Mouse (Mus musculus) MEL (cell line): ENCODE measurements around the gene Zfp617. TPM values are rescaled to one million over a fixed set of nuclear protein-coding genes. Genes with fewer than 3 reads are reported as not detected.

ENCODE experiments used
- DNase-seq: peaks from one replicate; pipeline ENCODE4 v3.0.0; 2011; ENCODE audit warnings: low read depth, low spot score
- H3K27ac ChIP-seq: 2 replicates; pipeline ENCODE4 v1.5.1; 2012; ENCODE audit warnings: low read depth, mild to moderate bottlenecking, control low read depth, low read length, moderate library complexity; ENCODE audit not compliant: control insufficient read depth
- H3K27me3 ChIP-seq, 2 experiments: fragments of 150-350 bp in 1 of 2; sonication (generic) in 1 of 2; 2 replicates each; pipeline ENCODE4 v1.6.1; 2012; ENCODE audit warnings: low read length in 2 of 2, mild to moderate bottlenecking in 2 of 2, improper control_type of control experiment in 1 of 2, moderate library complexity in 1 of 2; ENCODE audit not compliant: insufficient read depth in 2 of 2, control insufficient read depth in 1 of 2
- H3K36me3 ChIP-seq, 2 experiments: 2 replicates each; pipeline ENCODE4 v1.6.1; 2012 to 2014; ENCODE audit warnings: low read length in 2 of 2, improper control_type of control experiment in 1 of 2, inconsistent platforms in 1 of 2, mild to moderate bottlenecking in 1 of 2; ENCODE audit not compliant: insufficient read depth in 2 of 2, control insufficient read depth in 1 of 2
- H3K4me1 ChIP-seq, 2 experiments: fragments of 150-350 bp in 1 of 2; sonication (generic) in 1 of 2; 2 replicates each; pipeline ENCODE4 v1.6.1; 2012; ENCODE audit warnings: low read length in 2 of 2, improper control_type of control experiment in 1 of 2, mild to moderate bottlenecking in 1 of 2; ENCODE audit not compliant: insufficient read depth in 2 of 2, control insufficient read depth in 1 of 2
- H3K4me3 ChIP-seq, 2 experiments: fragments of 150-350 bp in 1 of 2; sonication (generic) in 1 of 2; 2 replicates each; pipeline ENCODE4 v1.5.1; 2012; ENCODE audit warnings: low read depth in 2 of 2, low read length in 2 of 2, mild to moderate bottlenecking in 2 of 2, moderate library complexity in 2 of 2, control low read depth in 1 of 2, improper control_type of control experiment in 1 of 2; ENCODE audit not compliant: control insufficient read depth in 1 of 2, insufficient read depth in 1 of 2
- H3K79me2 ChIP-seq: 2 replicates; pipeline ENCODE4 v1.6.1; 2012; ENCODE audit warnings: mild to moderate bottlenecking, low read length, moderate library complexity; ENCODE audit not compliant: control insufficient read depth, poor library complexity, insufficient read depth
- H3K9ac ChIP-seq: 2 replicates; pipeline ENCODE4 v1.6.1; 2012; ENCODE audit warnings: low read depth, mild to moderate bottlenecking, control low read depth, low read length, moderate library complexity; ENCODE audit not compliant: control insufficient read depth, poor library complexity, severe bottlenecking
- H3K9me3 ChIP-seq: fragments of 150-350 bp; sonication (generic); replicated peaks from 2 replicates; pipeline ENCODE4 v1.6.1; 2012; ENCODE audit warnings: mild to moderate bottlenecking, low read length, improper control_type of control experiment, moderate library complexity; ENCODE audit not compliant: insufficient read depth
- BHLHE40 ChIP-seq: IDR thresholded peaks from 2 replicates; pipeline ENCODE4 v1.6.1; 2012; ENCODE audit warnings: low read depth, mild to moderate bottlenecking, inconsistent platforms, low read length, improper control_type of control experiment, borderline replicate concordance
- CHD1 ChIP-seq: IDR thresholded peaks from 2 replicates; pipeline ENCODE4 v1.6.1; 2012; ENCODE audit warnings: low read depth, mild to moderate bottlenecking, inconsistent platforms, low read length, improper control_type of control experiment
- CTCF ChIP-seq, 3 experiments: IDR thresholded peaks in 2 of 3; conservative IDR thresholded peaks in 1 of 3; 2 replicates each; pipeline ENCODE4 v1.5.1; 2011 to 2012; ENCODE audit warnings: low read length in 3 of 3, low read depth in 2 of 3, mild to moderate bottlenecking in 2 of 3, improper control_type of control experiment in 1 of 3, inconsistent platforms in 1 of 3, mixed read lengths in 1 of 3, moderate library complexity in 1 of 3; ENCODE audit not compliant: control insufficient read depth in 1 of 3, insufficient read depth in 1 of 3, poor library complexity in 1 of 3, severe bottlenecking in 1 of 3
- E2F4 ChIP-seq: IDR thresholded peaks from 2 replicates; pipeline ENCODE4 v1.6.1; 2011; ENCODE audit warnings: low read depth, low read length, improper control_type of control experiment, borderline replicate concordance
- ELF1 ChIP-seq: IDR thresholded peaks from 2 replicates; pipeline ENCODE4 v1.6.1; 2014; ENCODE audit warnings: low read depth, mild to moderate bottlenecking, inconsistent platforms, low read length, improper control_type of control experiment, moderate library complexity
- EP300 ChIP-seq, 2 experiments: IDR thresholded peaks; 2 replicates each; pipeline ENCODE4 v1.6.1; 2011; ENCODE audit warnings: improper control_type of control experiment in 2 of 2, low read length in 2 of 2, low read depth in 1 of 2, mild to moderate bottlenecking in 1 of 2
- ETS1 ChIP-seq: IDR thresholded peaks from 2 replicates; pipeline ENCODE4 v1.6.1; 2012; ENCODE audit warnings: low read depth, mild to moderate bottlenecking, inconsistent platforms, low read length, improper control_type of control experiment, moderate library complexity
- GATA1 ChIP-seq: IDR thresholded peaks from 2 replicates; pipeline ENCODE4 v1.6.1; 2011; ENCODE audit warnings: low read depth, low read length, improper control_type of control experiment
- JUND ChIP-seq: IDR thresholded peaks from 2 replicates; pipeline ENCODE4 v1.6.1; 2011; ENCODE audit warnings: low read depth, mild to moderate bottlenecking, improper control_type of control experiment, low read length
- KAT2A ChIP-seq: conservative IDR thresholded peaks from 2 replicates; pipeline ENCODE4 v1.6.1; 2012; ENCODE audit warnings: low read depth, low read length, improper control_type of control experiment, inconsistent platforms
- MAZ ChIP-seq: IDR thresholded peaks from 2 replicates; pipeline ENCODE4 v1.6.1; 2012; ENCODE audit warnings: low read depth, mild to moderate bottlenecking, inconsistent platforms, low read length, improper control_type of control experiment
- MXI1 ChIP-seq: IDR thresholded peaks from 2 replicates; pipeline ENCODE4 v1.6.1; 2011; ENCODE audit warnings: mild to moderate bottlenecking, low read depth, low read length, improper control_type of control experiment
- MYB ChIP-seq: IDR thresholded peaks from 2 replicates; pipeline ENCODE4 v1.6.1; 2011; ENCODE audit warnings: mild to moderate bottlenecking, low read depth, low read length, improper control_type of control experiment
- NRF1 ChIP-seq: IDR thresholded peaks from 2 replicates; pipeline ENCODE4 v1.6.1; 2014; ENCODE audit warnings: low read depth, mild to moderate bottlenecking, inconsistent platforms, low read length, improper control_type of control experiment, moderate library complexity; ENCODE audit not compliant: poor library complexity, insufficient read depth, severe bottlenecking
- POLR2A ChIP-seq, 2 experiments: IDR thresholded peaks; 2 replicates each; pipeline ENCODE4 v1.6.1; 2011 to 2012; ENCODE audit warnings: low read length in 2 of 2, mild to moderate bottlenecking in 2 of 2, control low read depth in 1 of 2, improper control_type of control experiment in 1 of 2, low read depth in 1 of 2, moderate library complexity in 1 of 2; ENCODE audit not compliant: control insufficient read depth in 1 of 2, insufficient read depth in 1 of 2, poor library complexity in 1 of 2
- POLR2AphosphoS5 ChIP-seq: IDR thresholded peaks from 2 replicates; pipeline ENCODE4 v1.6.1; 2012; ENCODE audit warnings: low read depth, borderline replicate concordance, mild to moderate bottlenecking, inconsistent platforms, low read length, moderate library complexity, mixed read lengths
- RAD21 ChIP-seq: IDR thresholded peaks from 2 replicates; pipeline ENCODE4 v1.6.1; 2011; ENCODE audit warnings: mild to moderate bottlenecking, low read depth, low read length, improper control_type of control experiment
- RCOR1 ChIP-seq: IDR thresholded peaks from 2 replicates; pipeline ENCODE4 v1.6.1; 2012; ENCODE audit warnings: low read depth, mild to moderate bottlenecking, inconsistent platforms, low read length, improper control_type of control experiment
- SIN3A ChIP-seq: IDR thresholded peaks from 2 replicates; pipeline ENCODE4 v1.6.1; 2012; ENCODE audit warnings: low read length, improper control_type of control experiment, inconsistent platforms
- SMC3 ChIP-seq: IDR thresholded peaks from 2 replicates; pipeline ENCODE4 v1.6.1; 2011; ENCODE audit warnings: low read depth, low read length, improper control_type of control experiment
- TCF12 ChIP-seq: IDR thresholded peaks from 2 replicates; pipeline ENCODE4 v1.6.1; 2014; ENCODE audit warnings: low read depth, mild to moderate bottlenecking, inconsistent platforms, low read length, improper control_type of control experiment, moderate library complexity
- USF1 ChIP-seq: IDR thresholded peaks from 2 replicates; pipeline ENCODE4 v1.6.1; 2014; ENCODE audit warnings: low read depth, mild to moderate bottlenecking, inconsistent platforms, low read length, improper control_type of control experiment, moderate library complexity
- USF2 ChIP-seq, 2 experiments: IDR thresholded peaks; 2 replicates each; pipeline ENCODE4 v1.6.1; 2011 to 2012; ENCODE audit warnings: improper control_type of control experiment in 2 of 2, low read length in 2 of 2, borderline replicate concordance in 1 of 2, inconsistent platforms in 1 of 2, low read depth in 1 of 2, mild to moderate bottlenecking in 1 of 2; ENCODE audit not compliant: insufficient read depth in 1 of 2
- ZC3H11A ChIP-seq: IDR thresholded peaks from 2 replicates; pipeline ENCODE4 v1.6.1; 2012; ENCODE audit warnings: low read depth, mild to moderate bottlenecking, inconsistent platforms, low read length, improper control_type of control experiment
- ZKSCAN1 ChIP-seq: IDR thresholded peaks from 2 replicates; pipeline ENCODE4 v1.6.1; 2012; ENCODE audit warnings: low read depth, mild to moderate bottlenecking, inconsistent platforms, low read length, improper control_type of control experiment, moderate library complexity
- ZMIZ1 ChIP-seq: IDR thresholded peaks from 2 replicates; pipeline ENCODE4 v1.6.1; 2012; ENCODE audit warnings: low read depth, mild to moderate bottlenecking, inconsistent platforms, low read length, improper control_type of control experiment, moderate library complexity
- ZNF384 ChIP-seq: IDR thresholded peaks from 2 replicates; pipeline ENCODE4 v1.6.1; 2012; ENCODE audit warnings: low read depth, mild to moderate bottlenecking, inconsistent platforms, low read length, improper control_type of control experiment
- polyA plus RNA-seq, 2 experiments: library from polyadenylated mRNA; stranded (reverse) in 1 of 2; unstranded in 1 of 2; fragments of >175 nt in 1 of 2; fragments of >200 nt in 1 of 2; gene quantifications; 2 replicates each; pipeline versions ENCODE4 v1.2.1 to v1.2.4; 2012; ENCODE audit warnings: low replicate concordance in 2 of 2, low read depth in 1 of 2; ENCODE audit not compliant: insufficient read length in 2 of 2, insufficient read depth in 1 of 2, missing spikeins in 1 of 2
- total RNA-seq: library from RNA; depleted of rRNA; stranded (reverse); fragments of 300-350 nt; gene quantifications from 2 replicates; pipeline ENCODE4 v1.2.3, GENCODE M21; 2012

Zfp617 gene
- total and polyA plus RNA-seq, 3 experiments, result 11.0 to 14.6 TPM; not detected in 1

DNA sequence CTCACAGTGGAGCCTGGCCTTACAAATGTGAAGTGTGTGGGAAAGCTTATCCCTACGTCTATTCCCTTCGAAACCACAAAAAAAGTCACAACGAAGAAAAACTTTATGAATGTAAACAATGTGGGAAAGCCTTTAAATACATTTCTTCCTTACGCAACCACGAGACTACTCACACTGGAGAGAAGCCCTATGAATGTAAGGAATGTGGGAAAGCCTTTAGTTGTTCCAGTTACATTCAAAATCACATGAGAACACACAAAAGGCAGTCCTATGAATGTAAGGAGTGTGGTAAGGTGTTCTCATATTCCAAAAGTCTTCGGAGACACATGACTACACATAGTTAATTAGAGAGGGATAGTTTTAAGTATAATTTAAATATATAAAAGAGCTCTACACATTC lies 60.2 kb downstream of the Zfp617 start:
- Histone ChIP-seq H3K27me3 (no peaks in the 10 kb centered on the region), H3K4me3 (no peak overlapping the region), H3K4me1 (no peaks in the 10 kb centered on the region), H3K9me3 (no peaks in the 10 kb centered on the region), H3K9ac (no peak overlapping the region), H3K27ac (no peak overlapping the region), H3K36me3 (peaks cover 0 to 44% of the 10 kb centered on the region in 2 experiments; a peak in 2 of 4 replicates), H3K79me2 (peaks cover 5% of the 10 kb centered on the region; the same call in 1 of the 2 replicates)
- no peak for TF ChIP-seq MXI1
- TF ChIP-seq E2F4, result no peak
- TF ChIP-seq USF2 (IDR thresholded peaks at IDR 0.05; ENCODE audit: borderline replicate concordance in 1 of 2, insufficient read depth in 1 of 2, low read depth in 1 of 2, low read length in 2 of 2), result no peak
- no peak for TF ChIP-seq GATA1
- no peak for TF ChIP-seq ZMIZ1
- TF ChIP-seq POLR2A (IDR thresholded peaks at IDR 0.05; ENCODE audit: control insufficient read depth in 1 of 2, insufficient read depth in 1 of 2, low read depth in 1 of 2, low read length in 2 of 2, poor library complexity in 1 of 2), result no peak
- no peak for TF ChIP-seq KAT2A
- no peak for TF ChIP-seq POLR2AphosphoS5
- TF ChIP-seq SIN3A, result no peak
- TF ChIP-seq RCOR1, result no peak
- TF ChIP-seq TCF12, result no peak
- no peak for TF ChIP-seq CHD1
- TF ChIP-seq ELF1, result no peak
- TF ChIP-seq MAZ, result no peak
- no peak for TF ChIP-seq JUND
- TF ChIP-seq ETS1, result no peak
- no peak for TF ChIP-seq EP300 (IDR thresholded peaks at IDR 0.05; ENCODE audit: low read depth in 1 of 2, low read length in 2 of 2)
- no peak for TF ChIP-seq USF1
- TF ChIP-seq ZKSCAN1, result no peak
- TF ChIP-seq ZNF384, result no peak
- DNase-seq, result no peak

DNA sequence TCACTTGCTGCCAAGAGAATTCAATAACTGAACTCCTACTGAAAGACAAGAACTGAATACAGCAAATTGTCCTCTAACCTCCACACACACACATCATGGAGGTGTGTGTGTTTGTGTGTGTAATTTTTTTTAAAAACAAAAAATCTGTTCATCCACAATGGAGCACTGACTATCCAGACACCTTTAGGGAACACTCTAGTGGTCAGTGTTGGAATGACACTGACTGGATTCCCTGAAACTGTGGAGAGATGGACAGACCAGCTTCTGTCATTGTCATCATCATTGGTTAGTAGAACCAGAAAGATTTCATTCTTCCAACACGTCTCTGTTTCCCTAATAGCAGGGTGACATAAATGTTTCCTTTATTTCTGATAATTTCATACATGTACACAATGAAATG lies 63.5 kb downstream of the Zfp617 start:
- H3K4me1 ChIP-seq, result no peaks in the 10 kb centered on the region

More for the DNA sequence above, 63.5 kb downstream of the Zfp617 start:
- DNase-seq, result peak; percentile 50
- no peak overlapping the region for H3K27ac ChIP-seq
- H3K27me3 ChIP-seq, result no peaks in the 10 kb centered on the region
- no peak overlapping the region for H3K4me3 ChIP-seq
- H3K9ac ChIP-seq, result no peak overlapping the region
- H3K9me3 ChIP-seq, result no peaks in the 10 kb centered on the region
- TF ChIP-seq SMC3, result peak; percentile 60
- TF ChIP-seq CHD1, result no peak
- TF ChIP-seq MYB, result no peak
- TF ChIP-seq BHLHE40, result no peak
- no peak for TF ChIP-seq TCF12
- 0 out of 2 replicates have a peak, but pooled peaks have one; percentile 37 for TF ChIP-seq ZNF384
- TF ChIP-seq NRF1, result no peak
- TF ChIP-seq ZMIZ1, result no peak
- TF ChIP-seq ZC3H11A, result 0 out of 2 replicates have a peak, but pooled peaks have one; percentile 10
- TF ChIP-seq CTCF (IDR thresholded peaks at IDR 0.05 in 2 of 3, conservative IDR thresholded peaks at IDR 0.05 in 1 of 3; ENCODE audit: control insufficient read depth in 1 of 3, insufficient read depth in 1 of 3, low read depth in 2 of 3, low read length in 3 of 3, poor library complexity in 1 of 3, severe bottlenecking in 1 of 3), result peak; percentile 20 to 82 (median 52); a peak in 5 of 6 replicates
- TF ChIP-seq RAD21, result peak; percentile 49
- no peaks in the 10 kb centered on the region for H3K79me2 ChIP-seq
- H3K36me3 ChIP-seq, result peaks cover 0 to 16% of the 10 kb centered on the region in 2 experiments; a peak in 2 of 4 replicates
